Mouse (Mus musculus): ENCODE measurements around the gene C3. TPM values are rescaled to one million over a fixed set of nuclear protein-coding genes. Genes with fewer than 3 reads are reported as not detected.
A peak's percentile ranks its signal among the peaks of the same experiment; 100 is the strongest.

C3 gene
- polyA plus RNA-seq, 1 experiment from 2014 or later = 0.03 TPM

DNA sequence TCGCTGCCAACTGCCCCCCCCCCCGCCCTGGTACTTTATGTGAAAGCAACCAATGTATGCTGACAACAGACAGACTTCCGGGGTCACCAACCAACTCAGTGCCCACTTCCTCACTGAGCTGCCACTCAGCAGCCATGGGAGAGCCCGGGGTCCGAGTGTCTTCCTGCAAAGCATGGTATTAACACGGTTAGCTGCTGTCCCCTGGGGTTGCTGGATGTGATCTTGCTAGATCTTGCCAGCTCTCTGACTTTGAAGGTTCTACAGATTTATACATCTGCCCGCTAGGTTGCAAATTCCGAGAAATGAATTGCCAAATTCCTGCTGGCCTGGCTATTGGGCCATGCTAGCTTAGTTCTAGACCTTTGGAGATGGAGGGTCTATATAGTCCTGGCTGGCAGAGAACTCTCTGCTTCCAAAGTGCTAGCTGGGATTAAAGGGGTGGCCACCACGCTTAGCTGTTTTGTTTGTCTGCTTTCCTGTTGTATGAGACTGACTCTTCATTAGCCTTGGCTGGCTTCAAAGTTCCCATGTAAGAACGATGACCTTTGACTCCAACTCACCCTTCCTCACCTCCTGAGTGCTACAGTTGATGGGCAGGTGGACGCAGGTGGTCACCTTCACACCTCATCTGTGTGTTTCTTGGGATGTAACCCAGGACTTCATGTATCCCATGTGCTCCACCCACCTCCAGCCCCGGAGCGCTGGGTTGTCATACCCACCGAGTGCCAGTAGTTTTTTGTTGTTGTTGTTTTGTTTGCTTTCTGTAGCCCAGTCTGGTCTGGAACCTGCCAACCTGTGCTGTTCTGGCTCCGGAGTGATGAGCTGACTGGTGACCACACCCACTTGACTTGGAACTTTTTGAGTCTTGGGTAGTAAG, 2.2 kb upstream of the C3 start:
- no peak for DNase-seq (ENCODE audit: low spot score)
- Histone ChIP-seq H3K4me3 (no peak overlapping the region), H3K27ac (no peak overlapping the region), H3K9me3 (replicated peaks) (no peaks in the 10 kb centered on the region), H3K27me3 (ENCODE audit: low read depth, poor library complexity, severe bottlenecking) (peaks cover 4% of the 10 kb centered on the region; the same call in 1 of the 2 replicates), H3K36me3 (peaks cover 10% of the 10 kb centered on the region), H3K4me1 (peaks cover 5% of the 10 kb centered on the region; the same call in 1 of the 2 replicates)
- WGBS = 81% methylated on average over 15 of the region's 15 CpGs

DNA sequence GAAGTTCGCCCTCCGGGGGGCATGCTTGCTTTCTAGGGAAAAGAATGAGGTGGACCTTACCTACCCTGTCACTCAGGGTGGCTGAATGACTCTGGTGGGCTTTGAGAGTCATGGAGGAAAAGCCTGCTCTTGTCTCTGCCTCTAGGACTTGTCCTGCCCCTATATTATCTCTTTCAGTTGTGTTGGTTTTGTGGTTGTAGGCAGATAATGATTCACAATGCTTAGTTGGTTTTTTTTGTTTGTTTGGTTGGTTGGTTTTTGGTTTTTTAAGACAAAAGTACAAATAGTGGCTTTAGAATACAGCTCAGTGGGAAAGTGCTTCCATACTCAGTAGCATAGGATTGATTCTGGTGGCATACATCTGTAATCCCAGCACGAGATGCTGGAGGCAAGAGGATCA, 937 bp upstream of the C3 start:
- no peak overlapping the region for H3K4me3 ChIP-seq
- H3K27me3 ChIP-seq (ENCODE audit: low read depth, poor library complexity, severe bottlenecking) = peaks cover 16% of the 10 kb centered on the region
- H3K4me1 ChIP-seq = peaks cover 8% of the 10 kb centered on the region; the same call in 1 of the 2 replicates
- no peak overlapping the region for H3K27ac ChIP-seq
- WGBS = 80% methylated on average over 3 of the region's 3 CpGs
- H3K36me3 ChIP-seq = no peaks in the 10 kb centered on the region
- DNase-seq (ENCODE audit: low spot score) = no peak
- H3K9me3 ChIP-seq (replicated peaks) = no peaks in the 10 kb centered on the region

DNA sequence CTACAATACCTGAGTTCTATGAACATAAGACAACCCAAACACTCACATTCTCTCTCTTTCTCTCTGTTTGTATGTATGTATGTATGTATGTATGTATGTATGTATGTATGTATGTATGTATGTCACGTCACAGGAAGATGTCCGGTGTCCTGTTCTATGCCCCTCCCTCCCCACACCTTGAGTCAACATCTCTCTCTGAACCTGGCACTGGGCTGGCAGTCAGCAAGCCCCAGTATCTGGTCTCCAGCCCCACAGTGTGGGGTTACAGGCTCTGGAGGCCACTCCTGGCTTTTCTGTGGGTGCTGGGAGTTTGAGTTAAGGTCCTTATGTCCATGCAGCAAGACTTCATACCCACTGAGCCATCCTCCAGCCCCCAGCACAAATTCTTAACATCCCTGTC, 468 bp downstream of the C3 start:
- Histone ChIP-seq H3K36me3 (no peaks in the 10 kb centered on the region), H3K27me3 (ENCODE audit: low read depth, poor library complexity, severe bottlenecking) (peaks cover 24% of the 10 kb centered on the region), H3K4me3 (no peak overlapping the region), H3K9me3 (replicated peaks) (no peaks in the 10 kb centered on the region), H3K4me1 (0 out of 2 replicates have a peak, but pooled peaks cover 3% of the 10 kb centered on the region), H3K27ac (no peak overlapping the region)
- 96% methylated on average over 2 of the region's 2 CpGs for WGBS
- DNase-seq (ENCODE audit: low spot score) = no peak

DNA sequence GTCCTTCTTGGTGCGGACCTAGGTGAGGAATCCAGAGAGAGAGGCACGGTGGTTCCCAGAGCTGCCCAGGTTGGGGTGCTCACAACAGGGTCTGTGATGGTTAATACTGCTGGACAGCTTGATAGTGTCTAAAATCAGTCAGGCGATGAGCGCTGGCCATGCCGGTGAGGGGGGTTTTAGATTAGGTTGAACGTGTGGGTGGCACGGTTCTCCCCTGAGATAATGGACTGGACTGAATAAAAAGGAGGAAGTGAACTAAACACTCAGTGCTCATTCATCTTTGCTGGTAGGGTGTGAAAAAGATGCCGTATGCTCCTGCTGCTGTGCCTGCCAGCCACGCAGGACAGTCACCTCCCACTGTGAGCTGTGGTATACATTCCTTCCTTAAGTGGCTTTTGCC, 4.6 kb downstream of the C3 start:
- Histone ChIP-seq H3K4me1 (0 out of 2 replicates have a peak, but pooled peaks cover 3% of the 10 kb centered on the region), H3K4me3 (no peak overlapping the region), H3K27ac (no peak overlapping the region), H3K36me3 (no peaks in the 10 kb centered on the region), H3K27me3 (ENCODE audit: low read depth, poor library complexity, severe bottlenecking) (peaks cover 30% of the 10 kb centered on the region), H3K9me3 (replicated peaks) (no peaks in the 10 kb centered on the region)
- DNase-seq (ENCODE audit: low spot score) = no peak
- 83% methylated on average over 9 of the region's 9 CpGs for WGBS

DNA sequence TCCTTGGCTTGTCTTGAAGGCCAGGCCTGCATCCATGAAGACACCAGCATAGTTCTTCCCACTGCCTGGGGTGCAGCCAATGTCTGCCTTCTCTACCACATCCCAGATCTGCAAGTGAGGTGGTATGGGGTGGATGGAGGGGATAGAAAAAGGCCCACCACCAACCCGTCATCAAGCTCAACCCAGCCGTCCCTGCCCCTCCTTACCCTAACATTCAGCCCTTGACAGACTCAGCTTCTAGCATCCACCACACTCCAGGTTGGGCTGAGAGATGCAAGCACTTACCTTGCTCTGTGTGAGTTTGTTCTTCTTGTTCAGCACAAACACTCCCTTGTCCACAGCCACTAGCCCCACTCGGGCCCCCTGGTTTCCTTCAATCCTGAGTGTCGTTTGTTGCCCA, 6.0 kb downstream of the C3 start:
- 0 out of 2 replicates have a peak, but pooled peaks cover 3% of the 10 kb centered on the region for H3K4me1 ChIP-seq
- no peak overlapping the region for H3K4me3 ChIP-seq
- WGBS = 78% methylated on average over 4 of the region's 4 CpGs
- peaks cover 30% of the 10 kb centered on the region for H3K27me3 ChIP-seq (ENCODE audit: low read depth, poor library complexity, severe bottlenecking)
- no peaks in the 10 kb centered on the region for H3K36me3 ChIP-seq
- no peak for DNase-seq (ENCODE audit: low spot score)
- no peak overlapping the region for H3K27ac ChIP-seq
- H3K9me3 ChIP-seq (replicated peaks) = no peaks in the 10 kb centered on the region

DNA sequence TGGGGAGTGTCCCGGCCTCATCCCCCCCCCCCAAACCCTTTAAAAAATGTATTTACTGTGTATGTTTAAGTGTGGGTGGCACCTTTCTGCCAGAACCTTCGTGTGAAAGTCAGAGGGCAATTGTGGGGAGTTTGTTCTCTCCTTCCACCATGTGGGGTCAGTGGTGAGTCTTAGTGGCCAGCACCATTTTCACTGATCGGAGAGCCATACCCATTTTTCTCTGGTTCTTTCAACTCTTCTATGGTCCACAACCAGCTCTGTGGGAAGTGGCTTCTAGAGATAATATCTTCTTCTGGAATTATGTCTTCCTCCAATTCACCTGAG, 8.1 kb downstream of the C3 start:
- Histone ChIP-seq H3K36me3 (no peaks in the 10 kb centered on the region), H3K27ac (no peak overlapping the region), H3K27me3 (ENCODE audit: low read depth, poor library complexity, severe bottlenecking) (peaks cover 26% of the 10 kb centered on the region), H3K9me3 (replicated peaks) (no peaks in the 10 kb centered on the region), H3K4me1 (0 out of 2 replicates have a peak, but pooled peaks cover 3% of the 10 kb centered on the region), H3K4me3 (no peak overlapping the region)
- no peak for DNase-seq (ENCODE audit: low spot score)
- WGBS = 23% methylated on average over 3 of the region's 3 CpGs

DNA sequence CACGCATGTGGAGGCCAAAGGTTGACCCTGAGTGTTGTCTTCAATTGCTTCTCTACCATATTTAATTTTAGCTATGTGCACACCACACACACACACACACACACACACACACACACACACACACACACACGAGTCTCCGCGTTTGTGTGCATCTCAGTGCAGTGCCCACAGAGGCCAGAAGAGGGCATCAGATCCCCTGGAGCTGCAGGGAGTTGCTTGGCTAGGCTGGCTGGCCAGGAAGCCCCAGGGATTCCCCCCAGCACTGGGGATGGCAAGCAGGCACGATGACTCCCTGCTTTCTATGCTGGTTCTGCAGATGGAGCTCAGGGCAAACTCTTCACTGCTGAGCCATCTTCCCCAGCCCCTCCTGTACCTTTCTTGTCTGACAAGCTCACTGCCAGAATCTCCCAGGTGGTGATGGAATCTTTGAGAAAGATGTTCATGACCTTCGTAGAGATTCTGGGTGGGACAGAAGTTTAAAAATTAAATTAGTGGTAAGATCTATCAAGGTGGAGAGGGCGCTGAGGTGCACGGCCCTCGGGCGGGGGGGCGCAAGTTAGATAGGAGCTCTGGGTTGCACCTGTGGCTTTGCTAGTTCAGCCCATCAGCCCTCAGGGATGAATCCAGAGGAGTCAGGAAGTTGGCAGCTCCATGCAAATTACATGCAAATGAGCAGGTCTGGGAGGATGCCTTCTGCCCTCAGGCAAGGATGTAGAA, 8.6 kb downstream of the C3 start:
- Histone ChIP-seq H3K9me3 (replicated peaks) (no peaks in the 10 kb centered on the region), H3K4me1 (0 out of 2 replicates have a peak, but pooled peaks cover 1% of the 10 kb centered on the region), H3K4me3 (no peak overlapping the region), H3K36me3 (no peaks in the 10 kb centered on the region), H3K27me3 (ENCODE audit: low read depth, poor library complexity, severe bottlenecking) (peaks cover 22% of the 10 kb centered on the region), H3K27ac (no peak overlapping the region)
- DNase-seq (ENCODE audit: low spot score) = peak; percentile 75
- WGBS = 26% methylated on average over 11 of the region's 11 CpGs

DNA sequence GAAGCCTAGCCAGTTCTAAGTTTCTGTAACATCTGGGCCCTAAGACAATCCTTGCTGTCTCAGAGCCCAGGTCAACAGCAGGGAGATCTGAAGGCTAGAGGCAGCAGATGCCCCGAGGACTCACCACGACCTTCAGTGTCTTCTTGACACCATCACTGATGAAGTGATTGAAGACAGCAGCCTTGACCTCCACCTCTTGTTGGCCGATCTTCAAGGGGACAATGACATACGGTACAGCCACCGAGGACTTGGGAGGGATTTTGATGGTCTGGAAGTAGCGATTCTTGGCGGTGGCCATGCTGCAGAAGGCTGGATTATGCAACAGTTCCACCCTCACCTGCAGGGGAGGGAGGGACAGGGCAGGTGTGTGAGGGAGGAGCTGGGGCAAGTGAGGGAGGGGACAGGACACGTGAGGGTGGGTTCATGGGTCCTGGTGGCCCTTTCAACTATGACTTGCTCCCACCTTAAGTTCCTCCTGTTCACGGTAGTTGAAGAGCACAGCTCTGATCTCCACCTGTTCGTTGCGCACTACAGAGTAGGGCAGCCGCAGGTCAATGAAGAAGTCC, 9.5 kb downstream of the C3 start:
- WGBS = 74% methylated on average over 12 of the region's 12 CpGs

DNA sequence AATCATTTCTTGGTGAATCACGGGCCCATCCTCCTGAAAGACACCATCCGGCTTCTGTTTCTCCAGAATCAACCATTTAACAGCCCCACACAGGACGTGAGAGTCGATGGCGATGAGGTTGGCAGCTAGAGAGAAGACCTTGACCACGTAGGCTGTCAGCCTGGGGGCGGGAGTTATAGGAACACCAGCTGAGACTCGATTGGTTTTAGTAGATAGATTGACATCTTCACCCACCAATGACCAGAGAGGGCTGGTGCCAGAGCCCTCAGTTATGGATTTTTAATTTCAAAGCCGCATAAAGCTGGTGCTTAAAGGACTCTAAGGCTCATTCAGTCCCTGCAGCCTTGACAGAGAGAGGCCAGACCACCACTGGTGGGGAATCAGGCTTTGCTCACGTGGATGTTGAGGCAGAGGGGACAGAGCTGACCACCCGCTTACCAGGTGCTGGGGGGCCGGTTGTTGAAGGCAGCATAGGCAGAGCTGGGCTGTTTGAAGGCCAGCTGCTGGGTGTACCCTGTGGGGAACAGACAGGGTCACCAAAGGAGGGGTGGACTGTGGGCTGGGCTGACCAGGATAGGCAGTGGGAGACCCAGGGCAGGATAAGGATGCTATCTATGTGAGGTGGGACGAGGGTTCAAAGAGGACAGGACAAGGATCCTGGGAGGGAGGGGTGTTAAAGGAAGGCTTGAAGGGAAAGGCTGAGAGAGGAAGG, 13.1 kb downstream of the C3 start:
- no peak overlapping the region for H3K27ac ChIP-seq
- no peak for DNase-seq (ENCODE audit: low spot score)
- 46% methylated on average over 13 of the region's 13 CpGs for WGBS
- no peak overlapping the region for H3K4me3 ChIP-seq
- H3K27me3 ChIP-seq (ENCODE audit: low read depth, poor library complexity, severe bottlenecking) = 0 out of 2 replicates have a peak, but pooled peaks cover 4% of the 10 kb centered on the region
- H3K36me3 ChIP-seq = no peaks in the 10 kb centered on the region
- no peaks in the 10 kb centered on the region for H3K9me3 ChIP-seq (replicated peaks)
- H3K4me1 ChIP-seq = no peaks in the 10 kb centered on the region

More for the DNA sequence above, 9.5 kb downstream of the C3 start:
- no peaks in the 10 kb centered on the region for H3K9me3 ChIP-seq (replicated peaks)
- H3K36me3 ChIP-seq = no peaks in the 10 kb centered on the region
- peaks cover 15% of the 10 kb centered on the region; the same call in 1 of the 2 replicates for H3K27me3 ChIP-seq (ENCODE audit: low read depth, poor library complexity, severe bottlenecking)
- no peak overlapping the region for H3K27ac ChIP-seq
- DNase-seq (ENCODE audit: low spot score) = no peak
- H3K4me1 ChIP-seq = no peaks in the 10 kb centered on the region
- H3K4me3 ChIP-seq = no peak overlapping the region

DNA sequence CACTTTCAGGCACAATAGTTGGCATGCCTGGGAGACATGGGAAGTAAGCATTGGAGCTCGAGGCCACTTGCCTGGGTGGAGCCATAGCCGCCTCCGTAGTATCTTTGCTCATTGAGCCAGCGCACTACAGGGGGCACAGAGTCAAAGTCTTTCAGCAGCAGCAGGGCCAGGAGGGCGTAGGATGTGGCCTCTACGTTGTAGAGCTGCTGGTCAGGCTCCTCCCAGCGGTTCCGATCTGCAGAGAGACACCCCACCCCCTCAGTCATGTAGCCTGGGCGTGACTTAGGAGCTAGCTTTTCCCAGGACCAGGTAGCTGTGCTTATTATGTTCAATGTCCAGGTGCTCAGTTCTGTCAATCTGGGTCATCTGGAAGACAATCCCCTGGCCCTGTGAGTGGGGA, 16.4 kb downstream of the C3 start:
- DNase-seq (ENCODE audit: low spot score) = no peak
- H3K9me3 ChIP-seq (replicated peaks) = no peaks in the 10 kb centered on the region
- H3K36me3 ChIP-seq = no peaks in the 10 kb centered on the region
- 0 out of 2 replicates have a peak, but pooled peaks cover 4% of the 10 kb centered on the region for H3K27me3 ChIP-seq (ENCODE audit: low read depth, poor library complexity, severe bottlenecking)
- no peak overlapping the region for H3K4me3 ChIP-seq
- no peak overlapping the region for H3K27ac ChIP-seq
- 66% methylated on average over 9 of the region's 9 CpGs for WGBS
- no peaks in the 10 kb centered on the region for H3K4me1 ChIP-seq

DNA sequence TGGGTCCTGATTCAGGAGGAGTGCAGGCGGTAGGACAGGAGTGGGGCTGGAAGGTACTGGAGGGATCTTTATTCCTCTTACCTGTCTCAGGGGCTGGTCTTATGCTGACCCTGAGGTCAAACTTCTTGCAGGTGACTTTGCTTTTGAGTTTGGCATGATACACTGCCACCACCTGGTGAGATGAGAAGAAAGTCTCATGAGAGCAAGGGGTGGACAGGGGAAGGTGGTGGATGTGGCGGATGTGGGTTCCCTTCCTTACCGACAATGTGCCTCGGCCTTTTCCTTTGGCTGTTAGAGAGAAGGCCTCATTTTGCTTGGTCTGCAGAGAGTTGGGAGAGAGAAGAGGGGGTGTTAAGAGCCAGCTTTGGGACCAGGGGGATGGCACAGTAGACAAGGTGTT, 18.6 kb downstream of the C3 start:
- no peaks in the 10 kb centered on the region for H3K4me1 ChIP-seq
- H3K36me3 ChIP-seq = no peaks in the 10 kb centered on the region
- H3K4me3 ChIP-seq = no peak overlapping the region
- no peaks in the 10 kb centered on the region for H3K9me3 ChIP-seq (replicated peaks)
- H3K27ac ChIP-seq = no peak overlapping the region
- WGBS = 86% methylated on average over 4 of the region's 4 CpGs
- no peaks in the 10 kb centered on the region for H3K27me3 ChIP-seq (ENCODE audit: low read depth, poor library complexity, severe bottlenecking)
- no peak for DNase-seq (ENCODE audit: low spot score)

DNA sequence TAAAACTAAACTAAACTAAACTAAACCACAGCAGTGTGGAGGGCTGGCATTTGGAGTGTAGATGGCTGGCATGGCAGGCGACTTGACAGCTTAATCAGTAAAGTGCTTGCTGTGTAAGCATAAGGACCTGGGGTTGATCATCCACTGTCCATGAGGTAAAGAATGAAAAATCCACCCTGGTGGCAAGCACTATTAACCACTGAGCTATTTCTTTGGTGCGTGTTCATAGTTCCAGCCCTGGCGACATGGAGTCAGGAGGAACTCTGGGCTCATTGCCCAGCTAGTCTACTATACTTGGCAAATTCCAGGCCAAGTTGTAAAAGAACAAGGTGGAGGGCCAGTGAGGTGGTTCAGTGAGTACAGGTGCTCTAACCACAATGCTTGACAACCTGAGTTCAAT, 20.0 kb downstream of the C3 start:
- Histone ChIP-seq H3K4me3 (no peak overlapping the region), H3K36me3 (no peaks in the 10 kb centered on the region), H3K27ac (no peak overlapping the region), H3K4me1 (no peaks in the 10 kb centered on the region), H3K9me3 (replicated peaks) (no peaks in the 10 kb centered on the region), H3K27me3 (ENCODE audit: low read depth, poor library complexity, severe bottlenecking) (no peaks in the 10 kb centered on the region)
- DNase-seq (ENCODE audit: low spot score) = no peak
- 85% methylated on average over 3 of the region's 3 CpGs for WGBS
